Mouse (Mus musculus) c-Kit-positive CD71-negative TER-119-negative erythroid progenitor cells, embryonic 14.5 days (primary cell): ENCODE data around the gene Rab3il1.

Experiments used
- DNase-seq: peaks from one replicate; pipeline ENCODE4 v3.0.0-alpha.2; 2013; ENCODE audit warnings: low read depth

The Rab3il1 gene

GRCm38 (mm10) chr19:10040866-10041387, 39.5 kb downstream of the Rab3il1 start:
- no peak for DNase-seq

GRCm38 (mm10) chr19:10041388-10042148, 40.1 kb downstream of the Rab3il1 start, which contains the start of gene Fads3:
Gene Fads3 (plus strand): TSS chr19:10041569.
- no peak for DNase-seq

- DNase-seq = no peak
Measured at GRCm38 (mm10) chr19:10042232-10042631, 40.8 kb downstream of the Rab3il1 start.

DNA sequence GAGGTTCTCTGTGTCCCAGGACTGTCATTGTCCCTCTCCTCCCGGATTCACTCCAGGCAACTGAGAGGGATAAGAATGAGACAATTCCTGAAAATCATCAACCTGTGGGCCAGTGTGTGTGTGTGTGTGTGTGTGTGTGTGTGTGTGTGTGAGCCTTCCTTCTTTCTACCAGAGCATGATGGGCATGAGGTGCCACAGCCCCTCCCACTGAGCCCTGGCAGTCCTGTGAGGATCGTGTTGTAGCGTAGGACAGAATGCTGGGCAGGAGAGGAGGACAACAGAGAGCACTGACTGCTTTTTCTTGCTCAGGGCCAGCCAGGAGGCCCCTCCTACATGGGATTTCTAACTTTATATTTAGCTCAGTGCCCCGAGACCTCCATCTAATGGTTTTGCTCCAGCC, 41.3 kb downstream of the Rab3il1 start:
- no peak for DNase-seq

DNA sequence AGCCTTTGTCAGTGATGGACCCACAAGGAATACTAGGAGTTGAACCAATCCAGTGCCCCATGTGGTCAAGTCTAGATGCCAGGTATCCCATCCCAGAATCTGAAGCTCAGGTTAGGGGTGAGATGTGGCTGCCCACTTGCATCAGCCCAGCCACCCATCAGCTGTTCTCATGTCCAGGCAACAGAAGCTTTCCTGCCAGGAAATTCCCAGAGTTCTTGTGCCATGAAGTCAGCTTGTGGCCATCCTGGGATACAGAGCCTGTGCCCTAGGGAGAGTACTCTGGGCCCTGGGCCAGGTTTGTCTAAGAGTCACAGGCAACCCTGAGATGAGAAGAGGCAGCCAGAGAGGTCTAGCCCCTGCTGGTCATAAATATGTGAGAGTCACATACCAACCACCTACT, 42.2 kb downstream of the Rab3il1 start:
- no peak for DNase-seq

- DNase-seq = no peak
Measured at GRCm38 (mm10) chr19:10045707-10046106, 44.2 kb downstream of the Rab3il1 start.

DNA sequence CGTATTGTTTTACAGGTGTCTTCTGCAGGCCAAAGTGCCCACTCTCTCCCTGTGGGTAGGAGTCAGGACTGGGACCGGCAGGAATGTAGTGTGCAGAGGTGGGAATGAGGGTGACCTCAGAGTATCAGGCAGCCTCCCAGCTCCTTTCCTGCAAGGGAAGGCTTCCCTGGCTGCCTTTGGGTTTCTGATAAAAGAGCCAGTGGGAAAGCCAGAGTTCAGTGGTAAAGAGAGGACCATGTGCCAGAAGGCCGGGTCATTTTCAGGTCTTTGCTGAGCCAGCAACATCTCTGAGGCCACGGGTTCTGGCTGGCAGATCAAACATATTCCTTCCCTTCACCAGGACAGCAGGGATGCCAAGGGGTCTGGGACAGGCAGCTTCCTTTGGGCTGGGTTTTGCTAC, 44.9 kb downstream of the Rab3il1 start:
- DNase-seq = no peak

GRCm38 (mm10) chr19:10046983-10047382, 45.5 kb downstream of the Rab3il1 start:
- DNase-seq = no peak

DNA sequence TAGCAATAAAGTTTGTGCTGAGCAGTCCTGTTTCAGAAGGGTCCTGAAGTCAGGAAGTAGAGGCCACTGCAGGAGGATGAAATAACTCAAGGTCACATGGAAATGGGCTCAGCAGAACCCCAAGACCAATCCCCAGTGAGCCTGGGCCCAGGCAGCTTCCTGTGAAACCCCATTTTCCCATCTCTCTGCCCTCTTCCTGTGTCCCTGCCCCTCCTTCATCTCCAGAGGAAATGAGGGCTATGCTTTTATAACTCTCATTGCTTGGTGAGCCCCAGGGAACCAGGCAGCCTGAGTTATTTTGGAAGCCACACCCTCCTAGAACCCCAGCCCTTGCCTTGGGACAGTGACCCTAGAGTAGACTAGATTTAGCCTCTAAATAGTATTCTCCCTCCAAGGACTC, 48.1 kb downstream of the Rab3il1 start:
- DNase-seq = no peak

- no peak for DNase-seq
Measured at GRCm38 (mm10) chr19:10050438-10050837, 49.0 kb downstream of the Rab3il1 start.

- DNase-seq = no peak
Measured at GRCm38 (mm10) chr19:10052698-10053097, 51.2 kb downstream of the Rab3il1 start.

- no peak for DNase-seq
Measured at GRCm38 (mm10) chr19:10053692-10054260, 52.3 kb downstream of the Rab3il1 start.

- DNase-seq = no peak
Measured at GRCm38 (mm10) chr19:10054361-10055075, 53.0 kb downstream of the Rab3il1 start.

DNA sequence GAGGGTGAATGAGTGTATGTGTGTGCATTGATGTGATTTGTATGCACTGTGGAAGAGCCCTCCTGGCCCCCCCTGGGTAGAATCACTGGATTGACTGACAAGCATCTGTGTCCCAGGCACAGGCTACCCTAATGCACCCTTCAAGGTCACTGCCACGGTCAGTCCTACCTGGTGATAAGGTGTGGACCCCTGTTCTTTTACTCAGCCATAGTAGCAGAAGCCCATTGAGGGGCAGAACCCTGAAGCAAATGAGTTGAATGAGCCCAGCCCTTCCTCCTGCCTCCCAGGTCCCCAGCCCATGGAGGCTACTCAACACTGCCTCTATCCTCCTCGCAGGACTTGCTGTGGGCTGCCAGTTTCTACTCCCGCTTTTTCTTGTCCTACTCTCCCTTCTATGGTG, 53.8 kb downstream of the Rab3il1 start:
- DNase-seq = no peak

- DNase-seq = no peak
Measured at GRCm38 (mm10) chr19:10055783-10056660, 54.6 kb downstream of the Rab3il1 start.

- DNase-seq = no peak
Measured at GRCm38 (mm10) chr19:10056686-10057085, 55.2 kb downstream of the Rab3il1 start.

- no peak for DNase-seq
Measured at GRCm38 (mm10) chr19:10057486-10058351, 56.2 kb downstream of the Rab3il1 start.

- no peak for DNase-seq
Measured at GRCm38 (mm10) chr19:10058352-10058825, 56.9 kb downstream of the Rab3il1 start.

- DNase-seq = no peak
Measured at GRCm38 (mm10) chr19:10058876-10059427, 57.5 kb downstream of the Rab3il1 start.

GRCm38 (mm10) chr19:10059911-10060567, 58.6 kb downstream of the Rab3il1 start:
- no peak for DNase-seq
